Comparison of ENCODE assay signal across 8 mouse cellular contexts in genomic region chr6:38345796-38346195, GRCm38 (mm10). TPM values are rescaled to one million over a fixed set of nuclear protein-coding genes. Genes with fewer than 3 reads are reported as not detected.
A peak's percentile ranks its signal among the peaks of the same experiment; 100 is the strongest.
DNase-seq lines count a peak whose midpoint lies in the region; ATAC-seq lines count a peak whose summit lies in the region.

No protein-coding gene starts in this region.

- no peak for ATAC-seq in forebrain, embryonic 12.5 days (ENCODE audit: low FRiP score)

- peak; percentile 74 for DNase-seq in spleen, adult 12 weeks (ENCODE audit: low spot score)
- no peak for DNase-seq in spleen, adult 18-20 months
- DNase-seq in gastrocnemius, postnatal 14 days, result peak; percentile 32
- DNase-seq in kidney, postnatal 14 days, result peak; percentile 35
- peak; percentile 89 for DNase-seq in naive thymus-derived CD4-positive, alpha-beta T cell, adult 2 months (ENCODE audit: low read depth)
- DNase-seq in layer of hippocampus, postnatal 36 days, result no peak
- DNase-seq in hindbrain, embryonic 10.5 days (ENCODE audit: low spot score), result no peak

- H3K9ac ChIP-seq in forebrain, embryonic 12.5 days, result no peak overlapping the region

- no peaks in the 10 kb centered on the region for H3K36me3 ChIP-seq in forebrain, embryonic 12.5 days (replicated peaks)
- H3K36me3 ChIP-seq in hindbrain, embryonic 10.5 days, result no peaks in the 10 kb centered on the region

- H3K9me3 ChIP-seq in forebrain, embryonic 12.5 days, result no peaks in the 10 kb centered on the region
- no peaks in the 10 kb centered on the region for H3K9me3 ChIP-seq in hindbrain, embryonic 10.5 days

- H3K27me3 ChIP-seq in forebrain, embryonic 12.5 days, result peaks cover 16% of the 10 kb centered on the region
- H3K27me3 ChIP-seq in hindbrain, embryonic 10.5 days (ENCODE audit: insufficient read depth, poor library complexity, severe bottlenecking), result peaks cover 15% of the 10 kb centered on the region

- 61% methylated on average over 7 of the region's 7 CpGs for WGBS in forebrain, embryonic 12.5 days
- 57% methylated on average over 7 of the region's 7 CpGs for WGBS in hindbrain, embryonic 10.5 days

- no peak overlapping the region for H3K4me3 ChIP-seq in forebrain, embryonic 12.5 days (replicated peaks)
- no peak overlapping the region for H3K4me3 ChIP-seq in hindbrain, embryonic 10.5 days

- H3K4me2 ChIP-seq in forebrain, embryonic 12.5 days, result no peak overlapping the region

- intact Hi-C loops in gastrocnemius, postnatal 14 days (cut with DNase I; ENCODE audit: low total_unique reads), result no loop called here

- no peak overlapping the region for H3K27ac ChIP-seq in forebrain, embryonic 12.5 days
- H3K27ac ChIP-seq in hindbrain, embryonic 10.5 days, result no peak overlapping the region

- H3K4me1 ChIP-seq in forebrain, embryonic 12.5 days, result no peaks in the 10 kb centered on the region
- 0 out of 2 replicates have a peak, but pooled peaks cover 6% of the 10 kb centered on the region for H3K4me1 ChIP-seq in hindbrain, embryonic 10.5 days (replicated peaks)

RNA-seq across cellular contexts. Expression of gene Zc3hav1, which starts 8.6 kb away (rescaled TPM):
- total RNA-seq in gastrocnemius, postnatal 14 days (2021), result 1 to 10 TPM; 7.9 to 8.3 TPM
- 1.4 and 1.7 TPM in 2 replicates for polyA plus RNA-seq in forebrain, embryonic 12.5 days (2016; fragmentation: Nextera tagmentation; extraction: Ambion mirVana)
- total RNA-seq in layer of hippocampus, postnatal 36 days (2021), result 1 to 10 TPM; 2.8 to 3.2 TPM
- 2.2 and 2.4 TPM in 2 replicates for polyA plus RNA-seq in hindbrain, embryonic 10.5 days (2016; fragmentation: Nextera tagmentation; extraction: Ambion mirVana)

RNA-seq across cellular contexts. Expression of gene Ttc26, which starts 35.5 kb away (rescaled TPM):
- total RNA-seq in gastrocnemius, postnatal 14 days (2021), result 1 to 10 TPM; 1.1 to 1.5 TPM
- 12.7 TPM in 2 replicates for polyA plus RNA-seq in forebrain, embryonic 12.5 days (2016; fragmentation: Nextera tagmentation; extraction: Ambion mirVana)
- total RNA-seq in layer of hippocampus, postnatal 36 days (2021), result 10 to 100 TPM; 11.1 to 11.5 TPM
- polyA plus RNA-seq in hindbrain, embryonic 10.5 days (2016; fragmentation: Nextera tagmentation; extraction: Ambion mirVana), result 14.3 and 14.6 TPM in 2 replicates

RNA-seq across cellular contexts. Expression of gene Zc3hav1l, which starts 46.7 kb away (rescaled TPM):
- 1 to 10 TPM; 2.1 to 2.9 TPM for total RNA-seq in gastrocnemius, postnatal 14 days (2021)
- polyA plus RNA-seq in forebrain, embryonic 12.5 days (2016; fragmentation: Nextera tagmentation; extraction: Ambion mirVana), result 12.6 and 17.3 TPM in 2 replicates
- 1 to 10 TPM; 4.3 to 4.9 TPM for total RNA-seq in layer of hippocampus, postnatal 36 days (2021)
- 13.0 and 15.2 TPM in 2 replicates for polyA plus RNA-seq in hindbrain, embryonic 10.5 days (2016; fragmentation: Nextera tagmentation; extraction: Ambion mirVana)

Comparison
In these comparisons a context has a peak if more than half of its experiments do, and no peak if none do; other contexts are left out.
1. DNase-seq: peak in spleen, adult 12 weeks (single experiment), gastrocnemius, postnatal 14 days (single experiment), kidney, postnatal 14 days (single experiment) and naive thymus-derived CD4-positive, alpha-beta T cell, adult 2 months (single experiment); none in spleen, adult 18-20 months (0 of 2), layer of hippocampus, postnatal 36 days (0 of 2) and hindbrain, embryonic 10.5 days (single experiment).
2. RNA of gene Ttc26, which starts 35.5 kb away (total RNA-seq): 11.1 to 11.5 TPM in layer of hippocampus, postnatal 36 days; 1.1 to 1.5 TPM in gastrocnemius, postnatal 14 days; every median in the first group is over 4 times any median in the second.